Mouse (Mus musculus) MN1 (cell line): ENCODE data around the gene Ror1.

Experiments used
- DNase-seq: peaks from one replicate; pipeline ENCODE4 v3.0.0-alpha.2; 2016; ENCODE audit warnings: low spot score

Gene Ror1

DNA sequence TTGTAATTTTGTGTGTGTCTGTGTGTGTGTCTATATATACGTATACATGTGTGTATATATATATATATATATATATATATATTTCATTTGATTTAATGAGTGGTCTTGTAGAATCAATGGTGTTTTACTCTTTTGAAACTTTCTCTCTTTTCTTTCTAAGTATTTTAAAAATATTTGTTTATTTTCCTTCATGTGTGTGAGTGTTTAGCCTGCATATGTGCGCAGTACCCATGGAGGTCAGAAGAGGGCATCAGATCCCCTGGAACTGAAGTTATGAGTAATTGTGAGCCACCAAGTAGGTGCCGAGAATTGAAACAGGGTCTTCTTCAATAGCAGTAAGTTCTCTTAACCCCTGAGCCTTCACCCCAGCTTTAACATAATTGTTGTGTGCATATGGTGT, 20.8 kb downstream of the Ror1 start:
- no peak for DNase-seq

- DNase-seq = no peak
Observed at GRCm38 (mm10) chr4:100118676-100119075, 23.1 kb downstream of the Ror1 start.

DNA sequence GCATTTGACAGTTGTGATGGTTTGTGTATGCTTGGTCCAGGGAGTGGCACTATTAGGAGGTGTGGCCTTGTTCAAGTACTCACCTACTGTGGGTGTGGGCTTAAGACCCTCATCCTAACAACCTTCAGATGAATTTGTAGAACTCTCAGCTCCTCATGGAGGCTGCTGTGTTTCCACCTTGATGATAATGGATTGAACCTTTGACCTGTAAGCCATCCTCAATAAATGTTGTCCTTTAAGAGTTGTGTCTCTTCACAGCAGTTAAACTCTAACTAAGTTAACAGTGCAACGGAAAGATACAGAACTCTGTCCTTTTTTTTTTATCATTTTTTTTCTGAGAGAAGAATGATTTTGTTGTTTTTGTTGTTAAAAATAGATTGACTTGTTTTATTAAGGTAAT, 23.8 kb downstream of the Ror1 start:
- no peak for DNase-seq

- DNase-seq = no peak
Observed at GRCm38 (mm10) chr4:100120547-100120946, 25.0 kb downstream of the Ror1 start.

- no peak for DNase-seq
Observed at GRCm38 (mm10) chr4:100122436-100122835, 26.8 kb downstream of the Ror1 start.

- no peak for DNase-seq
Observed at GRCm38 (mm10) chr4:100123519-100123918, 27.9 kb downstream of the Ror1 start.

DNA sequence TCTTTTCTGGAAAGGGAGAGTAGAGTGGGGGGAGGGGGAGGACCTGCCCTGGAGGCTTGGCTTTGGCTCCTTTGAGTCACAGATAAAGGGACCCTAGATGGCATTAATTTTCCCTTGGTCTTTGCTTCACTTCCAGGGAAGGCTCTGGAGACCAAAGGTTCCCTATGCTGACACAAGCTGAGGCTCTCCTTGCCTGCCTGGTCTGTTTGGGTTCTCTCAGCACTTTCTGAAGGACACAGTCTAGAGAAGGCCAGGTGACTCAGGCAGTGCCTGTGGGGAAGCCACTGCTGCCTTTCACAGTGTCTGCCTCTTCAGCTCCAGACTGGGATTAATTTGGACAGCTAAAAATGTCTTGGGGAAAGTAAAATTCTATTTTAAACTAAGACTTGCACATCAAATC, 28.5 kb downstream of the Ror1 start:
- no peak for DNase-seq

DNA sequence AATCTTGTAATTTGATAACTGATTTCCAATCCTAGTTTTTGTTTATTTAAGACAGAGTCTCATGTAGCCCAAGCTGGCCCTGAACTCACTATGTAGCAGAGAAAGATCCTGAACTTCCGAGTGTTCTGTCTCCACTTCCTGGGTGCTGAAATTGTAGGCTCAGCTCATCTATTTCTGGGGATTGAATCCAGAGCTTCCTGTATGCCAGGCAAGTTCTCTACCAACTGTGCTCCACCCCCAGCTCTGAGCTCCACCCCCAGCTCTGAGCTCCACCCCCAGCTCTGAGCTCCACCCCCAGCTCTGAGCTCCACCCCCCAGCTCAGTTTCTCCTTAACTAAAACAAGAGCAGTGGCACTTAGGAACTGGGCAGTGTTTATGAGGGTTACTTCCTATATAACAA, 29.3 kb downstream of the Ror1 start:
- DNase-seq = no peak

GRCm38 (mm10) chr4:100126531-100127310, 31.1 kb downstream of the Ror1 start:
- DNase-seq = no peak

DNA sequence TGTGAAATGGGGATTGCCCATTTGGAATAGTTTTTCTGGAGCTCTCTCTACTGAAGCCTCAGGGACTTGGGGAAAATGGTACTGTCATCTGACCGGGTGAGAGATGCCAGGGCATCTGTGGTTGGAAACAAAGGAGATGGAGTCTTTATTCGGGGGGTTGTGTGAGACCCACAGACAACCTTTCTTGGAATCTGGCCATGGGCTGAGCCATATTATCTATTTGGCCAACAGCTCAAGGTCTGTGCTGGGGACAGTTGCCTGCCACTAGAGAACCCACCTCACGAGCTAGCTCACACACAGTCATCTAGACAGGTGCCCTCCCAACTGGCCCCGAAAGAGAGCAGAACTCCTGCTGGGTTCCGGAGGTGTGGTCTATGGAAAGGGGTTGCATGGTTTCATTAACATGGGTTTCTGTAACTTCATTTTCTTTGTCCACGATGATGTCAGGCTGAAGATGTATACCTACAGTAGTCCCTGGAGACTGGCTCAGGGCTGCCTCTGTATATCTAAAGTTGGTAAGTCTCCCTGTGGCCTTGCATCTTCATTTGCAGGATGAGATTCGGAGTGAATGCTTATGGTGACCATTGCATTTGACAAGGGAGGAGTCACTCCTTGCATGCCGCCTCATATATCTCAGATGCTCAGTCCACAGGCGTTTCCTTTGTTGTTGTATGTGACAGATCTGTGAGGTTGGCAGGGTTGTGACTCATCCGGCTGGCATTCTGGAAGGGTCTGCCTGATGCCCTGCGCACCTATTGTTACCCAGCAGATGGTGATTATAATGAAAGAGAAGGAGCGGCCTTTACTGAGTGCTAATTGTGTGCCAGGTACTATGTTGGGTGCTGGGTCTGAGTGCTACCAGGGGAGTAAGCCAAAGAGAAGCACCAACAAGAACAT, 32.7 kb downstream of the Ror1 start:
- DNase-seq = no peak

- no peak for DNase-seq
Observed at GRCm38 (mm10) chr4:100129201-100129600, 33.6 kb downstream of the Ror1 start.

- DNase-seq = no peak
Observed at GRCm38 (mm10) chr4:100130771-100131475, 35.3 kb downstream of the Ror1 start.

- no peak for DNase-seq
Observed at GRCm38 (mm10) chr4:100131488-100131887, 35.9 kb downstream of the Ror1 start.

- DNase-seq = no peak
Observed at GRCm38 (mm10) chr4:100132261-100132660, 36.7 kb downstream of the Ror1 start.

- no peak for DNase-seq
Observed at GRCm38 (mm10) chr4:100136046-100136445, 40.5 kb downstream of the Ror1 start.

DNA sequence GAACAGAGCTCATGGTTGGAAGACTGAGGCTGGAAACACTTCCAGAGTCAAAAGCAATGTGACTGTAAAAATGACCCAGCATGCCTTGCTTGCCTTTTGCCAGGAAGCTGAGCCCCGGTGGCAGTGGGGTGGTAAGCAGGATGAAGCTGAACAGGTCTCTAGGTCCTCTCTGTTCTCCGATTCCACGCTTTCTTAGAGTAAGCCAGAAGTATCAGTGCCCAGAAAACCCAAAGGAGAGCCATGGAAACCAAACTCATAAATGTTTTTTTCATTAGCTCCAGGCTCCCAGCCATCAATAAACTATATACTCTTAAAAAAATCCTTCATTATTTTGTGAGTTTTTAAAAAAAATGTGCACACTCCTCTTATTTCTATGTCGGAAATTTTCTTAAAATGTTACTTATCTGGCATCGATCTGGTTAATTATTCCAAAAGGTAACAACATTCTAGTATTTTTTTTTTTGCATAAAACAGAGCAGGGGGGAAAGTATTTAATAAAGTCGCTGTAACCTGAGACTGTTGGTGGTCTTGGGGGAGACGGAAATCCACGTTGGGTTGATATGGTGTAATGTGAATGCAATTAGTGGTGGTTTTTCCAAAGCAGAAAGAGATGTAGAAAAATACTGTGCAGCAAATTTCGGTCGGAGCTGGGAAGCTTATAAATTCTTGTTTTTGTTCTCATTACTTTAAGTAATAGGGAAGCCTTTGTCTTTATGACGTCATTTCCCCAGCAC, 41.7 kb downstream of the Ror1 start:
- DNase-seq = no peak

DNA sequence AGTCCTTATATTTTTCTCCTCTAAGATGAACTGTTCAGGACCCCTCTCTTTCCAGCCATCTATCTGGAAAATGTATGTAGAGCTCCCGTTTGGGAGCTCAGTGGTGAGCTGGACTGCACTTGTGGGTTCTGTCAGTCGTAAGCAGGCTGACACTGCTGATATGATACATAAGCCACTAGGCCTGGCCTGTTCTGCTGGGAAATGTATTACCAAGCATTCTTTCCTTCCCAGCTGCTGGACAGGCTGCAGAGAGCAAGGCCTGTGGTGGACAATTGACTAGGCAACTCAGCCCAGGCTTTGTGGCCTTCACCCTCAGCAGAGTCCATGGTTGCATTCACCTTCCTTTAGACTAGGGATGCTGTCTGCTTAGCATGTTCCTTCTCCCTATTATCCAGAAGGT, 46.0 kb downstream of the Ror1 start:
- no peak for DNase-seq

GRCm38 (mm10) chr4:100144744-100145143, 49.2 kb downstream of the Ror1 start:
- DNase-seq = no peak

DNA sequence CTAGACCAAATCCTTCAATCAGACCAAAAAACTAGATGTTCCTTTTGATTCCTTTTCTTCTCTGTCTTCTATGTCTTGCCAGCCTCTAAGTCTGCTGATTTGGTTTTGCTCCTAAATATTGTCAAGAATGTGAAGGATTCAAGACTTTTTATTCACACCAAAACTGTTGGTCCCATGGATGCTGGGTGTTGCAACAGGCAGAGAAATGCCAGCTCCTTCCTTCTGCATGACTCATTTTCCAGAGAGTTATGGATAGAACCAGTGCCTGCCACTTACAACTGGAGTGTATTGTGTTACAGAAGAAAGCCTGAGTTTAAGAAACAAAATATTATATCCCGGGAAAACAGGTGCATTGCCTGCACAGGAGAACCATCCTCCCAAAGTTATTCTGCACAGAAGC, 55.2 kb downstream of the Ror1 start:
- DNase-seq = no peak

GRCm38 (mm10) chr4:100154560-100155130, 59.1 kb downstream of the Ror1 start:
- no peak for DNase-seq

DNA sequence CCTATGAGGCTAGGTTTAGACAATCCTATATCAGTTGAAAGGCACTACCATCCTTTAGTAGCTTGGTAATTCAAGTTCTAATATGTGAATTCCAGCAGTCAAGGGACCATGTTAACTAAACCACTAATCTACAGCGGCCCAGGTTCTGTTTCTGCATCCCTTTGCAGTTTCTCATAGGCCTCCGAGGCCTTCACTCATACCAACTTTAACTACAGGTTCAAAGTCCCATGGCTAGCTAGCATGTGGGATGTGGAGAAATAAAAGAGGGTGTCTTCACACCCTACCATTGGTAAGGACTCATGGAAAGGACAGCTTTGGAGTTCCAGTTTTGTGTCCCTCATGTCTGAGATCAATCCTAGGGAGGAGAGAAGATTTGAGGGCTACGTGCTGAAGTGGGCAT, 60.1 kb downstream of the Ror1 start:
- DNase-seq = no peak

DNA sequence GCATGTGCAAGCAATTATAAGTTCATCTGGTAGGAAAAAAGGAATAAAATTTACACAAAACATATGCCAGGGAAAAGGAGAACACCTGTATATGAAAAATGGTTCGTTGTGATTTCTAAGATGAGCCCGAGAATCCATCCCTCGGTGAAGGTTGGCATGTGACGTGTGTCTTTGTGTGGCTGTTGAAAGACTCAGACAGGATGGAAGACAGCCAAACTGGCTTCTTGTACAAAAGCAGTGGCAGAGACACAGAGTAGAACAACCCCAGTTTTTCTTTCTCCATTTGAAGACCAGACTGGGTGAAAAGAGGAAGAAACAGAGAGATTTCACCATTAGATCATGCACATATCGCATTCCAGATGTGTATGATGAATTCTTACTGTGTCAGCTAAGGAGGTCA, 62.8 kb downstream of the Ror1 start:
- no peak for DNase-seq
